ENCODE assay signal across 21 mouse cellular contexts in the genomic region with DNA sequence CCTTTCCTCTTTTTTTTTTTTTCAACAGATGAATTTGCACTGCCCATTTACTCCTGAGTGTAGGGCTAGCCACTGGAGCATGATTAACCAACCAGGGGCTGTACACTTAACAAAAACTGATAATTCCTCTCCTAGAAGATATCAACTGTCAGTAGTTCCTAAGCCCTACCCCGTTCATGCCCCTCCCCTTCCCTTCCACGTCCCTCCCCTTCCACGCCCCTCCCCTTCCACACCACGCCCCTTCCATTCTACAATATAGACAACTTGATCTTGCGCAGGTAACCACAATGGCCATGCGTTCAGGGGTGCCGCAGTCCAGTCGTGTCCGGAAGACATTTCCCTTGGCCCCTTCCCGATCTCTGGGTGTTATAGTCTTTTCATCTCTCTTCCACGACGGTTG.
"Had no signal": no experiment of that assay in that cellular context is flagged by ENCODE, and none has a peak within 500 bp of the region (broad histone marks: within the 10 kb centered on the region; RNA-seq: fewer than 3 reads in every experiment).

No protein-coding gene starts in this region.

- ATAC-seq: intestine, embryonic 16.5 days; midbrain, embryonic 16.5 days had no signal

- H3K9me3 ChIP-seq: limb, embryonic 10.5 days; limb, embryonic 13.5 days; lung, embryonic 15.5 days; midbrain, embryonic 12.5 days; neural tube, embryonic 13.5 days had no signal

- DNase-seq: kidney, adult 18-20 months; kidney, postnatal 25 days; layer of hippocampus, adult 9-11 months; lung, adult 18-20 months; lung, postnatal 10 days; lung, postnatal 36 days; retina, postnatal 1 day; right cerebral cortex, postnatal 25 days; spleen, adult 18-20 months; thymus, adult 18-20 months; thymus, postnatal 4 days had no signal

- H3K4me2 ChIP-seq: limb, embryonic 13.5 days; lung, embryonic 15.5 days; midbrain, embryonic 12.5 days; neural tube, embryonic 13.5 days had no signal

- H3K36me3 ChIP-seq: limb, embryonic 10.5 days; limb, embryonic 13.5 days; lung, embryonic 15.5 days; midbrain, embryonic 12.5 days; neural tube, embryonic 13.5 days had no signal

- H3K27me3 ChIP-seq: limb, embryonic 13.5 days; lung, embryonic 15.5 days; neural tube, embryonic 13.5 days had no signal

- H3K9ac ChIP-seq: limb, embryonic 13.5 days; lung, embryonic 15.5 days; midbrain, embryonic 12.5 days; neural tube, embryonic 13.5 days had no signal

- H3K4me3 ChIP-seq: layer of hippocampus, adult 2 months; limb, embryonic 10.5 days; limb, embryonic 13.5 days; lung, embryonic 15.5 days; midbrain, embryonic 12.5 days; myocyte; neural tube, embryonic 13.5 days had no signal

- H3K27ac ChIP-seq: kidney, postnatal 0 days; layer of hippocampus, adult 2 months; limb, embryonic 10.5 days; limb, embryonic 13.5 days; lung, embryonic 15.5 days; midbrain, embryonic 12.5 days; neural tube, embryonic 13.5 days had no signal
